Mouse (Mus musculus) ovary, postnatal 14 days (tissue): ENCODE data around the gene Psmd2.

Experiments
- DNase-seq: peaks from one replicate; pipeline ENCODE4 v3.0.0; 2022; ENCODE audit warnings: low spot score

The Psmd2 gene

DNA sequence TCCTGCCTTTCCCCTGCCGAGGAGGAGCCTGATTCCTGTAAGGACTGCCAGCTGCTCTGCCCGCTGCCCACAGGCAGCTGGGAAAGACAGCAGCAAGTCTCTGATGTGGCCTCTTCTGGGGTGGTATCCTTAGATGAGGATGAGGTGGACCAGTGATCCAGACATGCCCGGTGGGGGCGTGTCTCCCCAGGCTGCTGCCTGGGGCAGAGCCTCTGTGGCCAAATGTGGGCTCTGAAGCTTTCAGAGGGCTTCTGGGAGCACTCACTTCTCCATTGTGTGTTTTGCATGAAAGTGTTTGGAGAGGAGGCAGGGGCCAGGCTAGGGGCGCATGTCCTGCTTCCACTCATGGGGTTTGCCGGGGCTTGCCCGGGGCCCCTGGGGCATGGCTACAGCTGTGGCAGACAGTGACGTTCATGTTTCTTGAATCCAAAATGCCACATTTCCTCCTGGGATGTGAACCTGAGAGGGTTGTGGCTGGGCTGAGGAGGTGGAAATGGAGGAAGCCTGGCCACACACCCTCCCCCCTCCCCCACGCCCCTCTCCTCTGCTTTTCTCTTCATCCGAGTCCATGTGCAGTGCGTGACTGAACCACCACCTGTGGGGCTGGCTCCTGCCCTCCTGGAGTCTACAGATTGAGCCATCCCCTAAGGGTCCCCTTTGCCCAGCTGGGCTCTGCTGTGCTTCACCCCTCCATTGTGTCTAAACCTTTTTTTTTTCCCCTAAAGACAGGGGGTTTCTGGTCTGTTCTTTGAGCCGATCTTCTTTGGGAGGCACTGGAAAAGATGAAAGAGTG lies 50.5 kb downstream of the Psmd2 start:
- DNase-seq, result no peak

DNA sequence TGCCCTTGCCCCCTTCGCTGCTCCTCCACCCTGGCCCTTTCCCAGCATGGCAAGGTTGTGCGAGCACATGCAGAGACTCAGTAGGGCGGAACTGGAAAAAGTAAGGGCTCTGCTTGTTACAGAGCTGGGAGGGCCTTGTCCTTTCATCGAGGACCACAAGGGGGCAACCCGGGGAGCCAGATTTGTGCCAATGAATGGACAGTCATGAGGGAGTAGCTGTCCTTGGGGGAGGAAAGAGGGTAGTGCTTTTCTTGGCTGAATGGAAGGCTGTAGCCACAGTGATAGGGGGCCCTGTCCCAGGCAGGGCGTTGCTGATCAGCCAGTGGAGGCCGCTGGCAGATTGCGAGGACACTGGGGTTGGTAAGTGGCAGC lies 51.1 kb downstream of the Psmd2 start:
- DNase-seq, result peak; percentile 71

DNA sequence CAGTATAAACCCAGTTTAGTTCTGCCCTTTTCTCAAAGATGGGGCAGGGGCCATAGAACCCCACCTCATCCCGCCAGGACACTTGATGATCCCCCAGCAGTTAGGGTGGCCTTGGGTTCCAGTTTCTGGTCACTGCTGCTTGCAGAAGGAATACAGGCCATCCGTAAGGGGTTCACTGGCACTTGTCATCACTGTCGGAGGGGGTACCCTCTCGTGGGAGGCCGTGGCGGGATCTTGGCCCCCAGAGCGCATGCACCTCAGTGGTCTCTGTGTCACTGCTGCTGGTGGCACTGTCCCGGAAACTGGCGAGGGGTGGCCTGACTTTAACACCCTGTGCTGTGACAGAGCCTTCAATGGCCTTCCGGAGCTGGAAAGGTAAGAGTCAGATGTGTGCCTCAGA lies 51.6 kb downstream of the Psmd2 start:
- no peak for DNase-seq

DNA sequence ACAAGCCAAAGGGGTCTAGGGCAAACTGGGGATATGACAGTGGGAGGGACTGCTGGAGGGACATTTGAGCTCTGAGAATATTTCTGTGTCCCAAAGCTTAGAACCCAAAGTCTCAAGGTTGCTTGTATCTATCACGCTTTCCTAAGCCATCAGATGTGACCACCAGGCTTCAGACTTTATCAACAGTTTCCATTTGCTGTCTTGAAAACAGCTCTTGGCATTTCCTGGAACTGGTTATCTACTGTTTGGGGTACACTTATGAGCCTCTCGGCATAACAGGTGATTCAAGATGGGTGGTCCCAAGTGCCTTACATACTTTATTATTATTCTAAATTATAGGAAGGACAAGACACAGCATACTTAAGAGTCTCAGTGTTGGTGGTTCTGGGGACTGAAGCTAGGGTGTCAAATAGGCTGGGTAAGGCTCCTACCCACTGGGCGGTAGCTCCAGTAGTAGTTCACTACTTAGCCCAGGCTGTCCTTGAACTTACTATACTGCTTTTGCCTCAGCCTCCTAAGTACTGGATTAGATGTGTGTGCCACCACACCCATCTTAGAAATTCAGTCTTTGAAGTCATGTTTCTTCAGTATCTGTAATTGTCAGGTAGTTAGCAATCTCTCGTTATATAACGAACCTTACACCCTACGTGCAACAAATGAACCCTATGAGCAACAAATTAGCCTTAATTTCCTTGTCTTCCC lies 52.4 kb downstream of the Psmd2 start:
- DNase-seq, result no peak

DNA sequence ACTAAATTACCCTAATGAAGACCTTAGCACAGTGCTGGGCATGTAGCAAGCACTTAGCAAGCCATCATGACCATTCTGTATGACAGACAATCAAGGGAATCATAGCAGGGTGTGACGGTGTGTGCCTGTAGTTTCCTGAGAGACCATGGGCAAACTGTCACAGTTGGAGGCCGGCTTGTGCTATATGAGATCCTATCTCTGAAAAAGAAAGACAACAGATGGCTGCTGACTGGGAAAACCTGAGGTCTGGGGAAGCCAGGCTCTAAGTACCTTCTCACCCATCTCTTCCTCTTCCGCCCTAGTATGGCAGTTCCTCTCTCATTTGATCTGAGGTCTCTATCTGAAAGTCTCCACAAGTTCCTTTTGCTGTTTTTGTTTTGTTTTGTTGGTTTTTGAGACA lies 54.3 kb downstream of the Psmd2 start:
- DNase-seq, result no peak

DNA sequence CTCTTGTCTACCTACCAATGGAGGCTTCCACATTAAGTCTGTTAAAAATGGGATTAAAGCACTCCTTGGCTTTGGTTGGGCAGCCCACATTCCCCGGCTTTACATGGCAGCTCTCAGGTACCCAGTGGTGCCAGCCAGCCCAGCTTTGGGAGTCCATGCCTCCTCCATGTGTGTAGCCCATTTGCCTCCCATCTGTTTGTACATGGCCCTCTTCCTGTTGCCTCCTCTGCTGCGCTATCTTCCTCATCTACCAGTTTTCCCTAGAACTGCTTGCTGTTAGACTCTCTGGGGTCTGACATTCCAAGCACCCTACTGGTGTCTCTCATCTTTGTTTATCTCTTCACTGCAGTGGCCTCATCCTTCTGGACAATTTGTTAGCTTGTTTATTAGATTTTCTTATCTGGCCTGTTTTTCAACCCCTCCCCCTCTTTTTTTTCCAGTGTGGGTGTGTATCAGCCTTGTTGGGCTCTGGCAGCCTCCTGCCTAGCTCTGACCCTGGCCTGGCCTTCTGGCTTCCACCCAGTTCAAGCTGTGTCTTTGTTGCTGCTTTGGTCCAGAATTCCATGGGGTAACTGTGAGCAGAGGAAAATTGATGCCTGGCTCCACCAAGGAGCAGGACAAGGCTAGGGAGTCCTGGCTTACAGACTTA lies 55.1 kb downstream of the Psmd2 start:
- DNase-seq, result no peak

DNA sequence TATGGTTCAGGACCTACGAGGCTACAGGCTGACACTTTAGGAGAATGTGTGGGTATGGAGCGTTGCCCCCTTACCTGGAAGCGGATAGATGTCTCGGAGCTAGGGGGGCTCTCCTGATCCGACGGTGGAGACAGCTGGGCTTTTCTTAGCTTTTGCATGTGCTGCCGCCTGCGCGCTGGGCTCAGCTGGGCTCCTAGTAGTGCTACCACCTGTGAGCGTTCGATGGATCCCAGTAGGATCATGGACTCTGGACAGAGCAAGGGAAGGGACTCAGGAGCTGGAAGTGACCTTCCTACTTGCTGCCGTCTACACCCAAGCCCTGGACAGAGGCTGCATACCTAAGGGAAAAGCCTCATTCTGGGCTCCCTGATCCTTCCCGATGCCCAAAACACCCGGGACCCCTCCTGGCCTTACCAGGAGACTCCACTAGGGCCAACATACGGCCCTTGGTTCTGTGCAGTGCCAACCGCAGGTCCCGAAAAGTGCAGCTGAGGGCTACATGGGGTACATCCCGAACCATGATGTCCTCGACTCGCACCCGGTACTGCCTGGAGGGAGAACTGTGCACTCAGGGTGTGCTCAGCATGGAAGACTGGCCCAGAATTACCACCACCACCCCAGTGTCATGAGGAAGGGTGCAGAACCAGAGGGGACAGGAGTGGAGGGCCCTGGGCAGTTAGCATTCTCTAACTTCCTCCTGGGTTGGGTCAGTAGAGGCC lies 56.9 kb downstream of the Psmd2 start:
- DNase-seq, result no peak

DNA sequence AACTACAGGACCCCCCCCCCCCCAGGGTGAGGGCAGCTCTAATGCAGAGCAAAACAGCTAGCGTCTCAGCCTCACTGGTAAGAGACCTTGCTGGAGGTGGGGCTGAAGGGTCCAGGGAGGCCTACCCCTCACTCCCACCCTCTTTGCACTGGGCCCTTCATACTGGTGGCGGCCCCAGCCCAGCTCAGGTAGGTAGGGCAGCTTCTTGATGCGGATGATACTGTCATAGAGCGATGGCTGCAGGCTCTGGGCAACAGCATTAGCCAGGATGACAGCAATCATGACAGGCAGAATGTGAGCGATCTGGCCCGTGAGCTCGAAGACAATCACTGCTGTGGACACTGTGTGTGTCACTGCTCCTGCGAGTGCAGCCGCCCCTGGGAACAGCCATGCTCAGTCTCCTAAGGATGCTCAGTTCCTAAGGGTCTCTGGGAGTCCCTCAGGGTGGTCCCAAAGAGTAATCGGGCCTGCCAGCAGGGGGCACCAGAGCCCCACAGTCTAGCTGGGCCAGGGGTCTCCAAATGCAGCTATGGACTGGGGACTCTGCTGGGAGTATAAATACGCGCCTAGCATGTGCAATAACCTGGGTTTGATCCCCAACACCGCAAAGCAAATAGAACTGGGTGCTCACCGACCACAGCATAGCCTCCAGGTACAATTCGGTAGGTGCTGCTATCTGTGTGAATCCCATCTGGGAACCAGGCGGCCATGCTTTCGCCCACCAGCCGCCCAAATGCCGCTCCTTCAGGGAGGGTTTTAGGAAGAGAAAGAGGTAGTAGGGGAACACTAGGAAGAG lies 57.7 kb downstream of the Psmd2 start:
- no peak for DNase-seq

DNA sequence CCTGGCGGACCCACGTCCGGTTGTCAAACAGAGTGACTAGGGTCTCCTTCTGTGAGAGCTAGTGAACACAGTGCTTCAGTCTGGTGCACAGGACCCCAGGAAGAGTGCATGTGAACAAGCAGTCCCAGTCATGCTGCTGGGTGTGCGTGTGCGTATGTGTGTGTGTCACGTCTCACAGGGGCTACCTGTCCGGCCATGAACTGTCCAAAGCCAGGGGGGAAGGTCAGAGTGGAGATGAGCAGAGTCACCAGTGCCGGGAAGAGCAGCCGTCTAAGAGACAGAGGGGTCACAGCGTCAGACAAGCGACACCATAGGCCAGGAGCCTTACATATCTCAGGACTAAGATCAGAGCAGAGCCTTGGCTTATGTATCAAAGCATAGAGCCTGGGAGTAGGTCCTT lies 58.9 kb downstream of the Psmd2 start:
- no peak for DNase-seq

DNA sequence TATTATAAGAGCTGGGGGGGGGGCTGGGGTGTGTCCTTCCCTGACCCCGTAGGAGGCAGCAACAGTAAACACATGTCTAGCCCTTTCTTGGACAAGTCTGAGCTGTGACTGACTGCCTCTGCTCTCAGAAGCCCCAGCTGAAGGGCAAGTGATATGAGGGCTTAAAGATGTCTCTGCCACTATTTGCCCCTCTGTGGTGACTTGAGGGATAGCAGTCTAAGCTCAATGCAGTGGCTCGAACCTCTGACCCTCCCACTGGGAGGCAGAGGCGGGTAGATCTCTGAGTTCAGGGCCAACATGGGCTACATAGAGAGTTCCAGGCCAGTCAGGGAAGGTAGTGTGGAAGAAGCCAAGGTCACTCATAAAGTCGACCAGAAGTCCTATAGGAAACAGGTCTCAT lies 59.4 kb downstream of the Psmd2 start:
- no peak for DNase-seq

DNA sequence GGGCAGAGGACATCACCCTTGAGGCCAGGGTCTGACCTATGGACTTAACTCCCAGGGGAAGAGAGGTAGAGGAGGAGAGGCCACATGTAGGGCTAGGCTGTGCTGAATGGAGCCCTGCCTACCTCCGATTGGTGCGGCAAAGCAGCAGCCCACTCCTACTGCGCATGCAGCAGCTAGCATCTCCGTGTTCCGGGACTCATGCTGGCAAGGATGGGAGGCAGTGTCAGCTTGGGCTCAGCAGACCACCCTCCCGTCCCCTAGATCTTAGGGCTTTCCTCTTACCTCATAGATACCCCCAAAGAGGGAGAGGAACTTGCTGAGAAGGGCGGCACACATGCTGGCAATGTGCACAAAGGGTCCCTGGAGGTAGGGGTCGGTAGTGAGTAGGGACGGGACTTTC lies 60.7 kb downstream of the Psmd2 start:
- DNase-seq, result no peak

DNA sequence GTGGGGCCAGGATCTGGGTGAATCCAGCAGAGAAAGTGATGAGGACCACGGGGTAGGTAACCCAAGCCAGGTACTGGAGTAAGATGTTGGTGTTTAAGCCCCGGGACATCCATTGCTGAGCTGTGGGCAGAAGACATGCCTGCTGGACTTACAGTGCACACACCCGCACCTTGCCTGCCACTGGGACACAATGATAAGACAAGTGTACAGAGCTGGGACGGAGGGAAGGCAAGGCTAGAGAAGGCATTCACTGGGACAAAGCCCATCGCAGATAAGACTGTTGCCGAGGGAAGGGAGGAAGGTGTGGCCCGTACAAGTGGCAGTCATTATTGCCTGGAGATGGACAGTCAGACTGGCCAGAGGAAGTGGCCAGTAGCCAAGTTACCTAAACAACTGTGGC lies 61.4 kb downstream of the Psmd2 start:
- DNase-seq, result no peak
